ENCODE assay signal across 8 mouse cellular contexts in the genomic region with DNA sequence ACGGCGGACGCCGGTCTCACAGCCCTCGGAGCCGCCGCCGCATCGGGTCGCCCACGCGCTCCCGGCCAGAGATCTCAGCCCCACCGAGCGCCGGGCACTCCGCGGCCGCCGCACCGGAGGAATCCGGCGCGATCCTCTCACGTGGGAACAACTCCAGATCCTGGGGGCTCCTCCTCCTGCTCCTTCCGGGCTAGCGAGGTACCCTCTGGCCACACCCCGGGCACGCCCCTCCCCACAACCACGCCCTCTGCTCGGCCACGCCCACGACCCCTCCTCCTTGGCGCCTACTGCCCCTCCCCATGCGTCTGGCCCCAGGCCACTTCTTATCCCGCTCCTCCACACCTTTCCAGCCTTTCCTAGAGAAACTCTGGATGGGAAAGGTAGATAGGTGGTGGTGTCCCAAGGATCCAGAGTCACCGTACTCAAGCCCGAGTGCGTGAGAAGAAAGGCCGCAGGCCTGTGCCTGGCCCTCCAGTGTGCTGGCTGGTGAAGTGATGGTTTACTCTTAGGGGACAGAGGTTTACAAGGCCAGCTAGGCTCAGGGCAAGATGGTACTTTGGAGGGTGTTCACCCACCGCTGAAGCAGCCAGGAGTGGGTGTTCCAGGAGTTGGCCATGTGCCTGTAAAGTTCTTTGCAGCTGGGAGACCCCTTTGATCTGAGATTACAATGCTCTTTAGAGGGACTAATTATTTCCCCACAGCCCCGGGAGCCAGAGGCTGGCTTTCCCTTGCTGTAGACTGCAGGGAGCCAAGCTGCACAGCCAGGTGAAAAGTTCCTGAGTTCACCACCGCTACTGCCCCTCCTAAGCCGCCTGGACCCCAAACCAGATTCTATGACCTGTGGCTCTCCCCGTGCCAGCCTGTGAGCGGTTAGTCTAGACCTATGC. TPM values are rescaled to one million over a fixed set of nuclear protein-coding genes. Genes with fewer than 3 reads are reported as not detected.
DNase-seq lines count a peak whose midpoint lies in the region; ATAC-seq and TF ChIP-seq lines count a peak whose summit lies in the region.

A gene (minus strand): TSS at position 162 of the 887 bp plus-strand sequence.

- H3K9ac ChIP-seq in forebrain, postnatal 0 days = peak within 1 kb of the TSS; percentile 65
- no peak within 1 kb of the TSS for H3K9ac ChIP-seq in liver, embryonic 15.5 days
- peak within 1 kb of the TSS; percentile 56 for H3K9ac ChIP-seq in neural tube, embryonic 15.5 days (replicated peaks)

- intact Hi-C loops in heart, postnatal 14 days (cut with DNase I) = loop anchor here (2.0 kb wide), 1 partner anchor 87 kb away; no protein-coding TSS in a partner anchor

- H3K4me1 ChIP-seq in forebrain, postnatal 0 days (ENCODE audit: insufficient read depth) = peaks cover 10% of the 10 kb centered on the region
- H3K4me1 ChIP-seq in liver, embryonic 15.5 days (replicated peaks) = peaks cover 11% of the 10 kb centered on the region; the same call in 1 of the 2 replicates
- H3K4me1 ChIP-seq in neural tube, embryonic 15.5 days = peaks cover 31% of the 10 kb centered on the region

- H3K9me3 ChIP-seq in forebrain, postnatal 0 days (ENCODE audit: low read length) = no peaks in the 10 kb centered on the region
- H3K9me3 ChIP-seq in liver, embryonic 15.5 days (replicated peaks) = no peaks in the 10 kb centered on the region
- no peaks in the 10 kb centered on the region for H3K9me3 ChIP-seq in neural tube, embryonic 15.5 days (replicated peaks)

- DNase-seq in spleen, adult 18-20 months = peak; percentile 28 to 41
- no peak for DNase-seq in spleen, adult 12 weeks (ENCODE audit: low spot score)
- peak; percentile 66 for DNase-seq in forebrain, postnatal 0 days
- peak; percentile 85 to 89 for DNase-seq in heart, postnatal 14 days
- peak; percentile 82 for DNase-seq in layer of hippocampus, adult 11-12 months (ENCODE audit: low spot score)
- DNase-seq in thymus, postnatal 0 days (ENCODE audit: low spot score) = peak; percentile 64

- no peaks in the 10 kb centered on the region for H3K36me3 ChIP-seq in forebrain, postnatal 0 days (ENCODE audit: insufficient read depth)
- H3K36me3 ChIP-seq in liver, embryonic 15.5 days (replicated peaks) = no peaks in the 10 kb centered on the region
- no peaks in the 10 kb centered on the region for H3K36me3 ChIP-seq in neural tube, embryonic 15.5 days

- peak within 1 kb of the TSS; percentile 57 for H3K4me3 ChIP-seq in forebrain, postnatal 0 days (ENCODE audit: low read depth, low read length)
- H3K4me3 ChIP-seq in liver, embryonic 15.5 days (replicated peaks) = peak within 1 kb of the TSS; percentile 59
- peak within 1 kb of the TSS; percentile 58 for H3K4me3 ChIP-seq in neural tube, embryonic 15.5 days (replicated peaks)

- H3K4me2 ChIP-seq in forebrain, postnatal 0 days (ENCODE audit: low read depth) = peak within 1 kb of the TSS; percentile 100
- peak within 1 kb of the TSS; percentile 77 for H3K4me2 ChIP-seq in liver, embryonic 15.5 days
- H3K4me2 ChIP-seq in neural tube, embryonic 15.5 days = peak within 1 kb of the TSS; percentile 95

- ATAC-seq in forebrain, postnatal 0 days = peak; percentile 74
- peak; percentile 67 for ATAC-seq in liver, embryonic 15.5 days (ENCODE audit: insufficient read depth)
- peak; percentile 80 for ATAC-seq in neural tube, embryonic 15.5 days (ENCODE audit: low FRiP score)

- peak within 1 kb of the TSS; percentile 50; the same call in 1 of the 2 replicates for H3K27ac ChIP-seq in forebrain, postnatal 0 days (ENCODE audit: low read depth, low read length)
- H3K27ac ChIP-seq in liver, embryonic 15.5 days (replicated peaks) = no peak within 1 kb of the TSS
- 0 out of 2 replicates have a peak within 1 kb of the TSS, but pooled peaks have one; percentile 29 for H3K27ac ChIP-seq in neural tube, embryonic 15.5 days (replicated peaks)

- no peak for TF ChIP-seq CTCF in forebrain, postnatal 0 days (IDR thresholded peaks at IDR 0.05; ENCODE audit: low read depth)

- H3K27me3 ChIP-seq in forebrain, postnatal 0 days (ENCODE audit: insufficient read depth, low read length) = no peaks in the 10 kb centered on the region; the same call in none of the 2 replicates
- H3K27me3 ChIP-seq in liver, embryonic 15.5 days = peaks cover 34% of the 10 kb centered on the region
- H3K27me3 ChIP-seq in neural tube, embryonic 15.5 days (replicated peaks) = peaks cover 6% of the 10 kb centered on the region; the same call in 1 of the 2 replicates

- WGBS in forebrain, postnatal 0 days = 5% methylated on average over 46 of the region's 46 CpGs
- 9% methylated on average over 46 of the region's 46 CpGs for WGBS in liver, embryonic 15.5 days (ENCODE audit: insufficient replicate concordance)
- 4% methylated on average over 44 of the region's 46 CpGs for WGBS in neural tube, embryonic 15.5 days

RNA-seq across cellular contexts. Expression of the gene that starts here (rescaled TPM):
- 48.4 and 56.4 TPM in 2 replicates for total RNA-seq in forebrain, postnatal 0 days (2014; rRNA removed)
- 15.1 and 18.7 TPM in 2 replicates for polyA plus RNA-seq in forebrain, postnatal 0 days (2015; fragmentation: Nextera tagmentation; extraction: Ambion mirVana)
- total RNA-seq in heart, postnatal 14 days (2021) = 1 to 10 TPM; 5.2 to 5.9 TPM
- polyA plus RNA-seq in liver, embryonic 15.5 days (2015; fragmentation: Nextera tagmentation; extraction: Ambion mirVana) = 0.62 and 0.70 TPM in 2 replicates
- polyA plus RNA-seq in neural tube, embryonic 15.5 days (2015; fragmentation: Nextera tagmentation; extraction: Ambion mirVana) = 25.4 and 25.5 TPM in 2 replicates
- polyA plus RNA-seq in thymus, postnatal 0 days (2015; fragmentation: Nextera tagmentation; extraction: Ambion mirVana) = 7.2 TPM in 2 replicates

Comparison
In these comparisons a context has a peak if more than half of its experiments do, and no peak if none do; other contexts are left out.
1. Peak in ATAC-seq, H3K4me3 ChIP-seq and H3K4me2 ChIP-seq in liver, embryonic 15.5 days; RNA of the gene not detected or under 1 TPM.